Mouse (Mus musculus) urinary bladder, postnatal 4 days (tissue): ENCODE data around the gene Ccdc39.

Experiments used
- DNase-seq, 2 experiments: peaks; one replicate each; pipeline ENCODE4 v3.0.0; 2021 to 2022; ENCODE audit warnings: low spot score in 2 of 2

Ccdc39 gene

GRCm38 (mm10) chr3:33790975-33791374 is 53.1 kb downstream of the Ccdc39 start:
- no peak for DNase-seq
